Mouse (Mus musculus) MEL (cell line): ENCODE results near the gene Hoxb9. TPM values are rescaled to one million over a fixed set of nuclear protein-coding genes. Genes with fewer than 3 reads are reported as not detected.

ENCODE experiments used
- DNase-seq: peaks from one replicate; pipeline ENCODE4 v3.0.0; 2011; ENCODE audit warnings: low read depth, low spot score
- H3K27ac ChIP-seq: 2 replicates; pipeline ENCODE4 v1.5.1; 2012; ENCODE audit warnings: low read depth, mild to moderate bottlenecking, control low read depth, low read length, moderate library complexity; ENCODE audit not compliant: control insufficient read depth
- H3K27me3 ChIP-seq, 2 experiments: fragments of 150-350 bp in 1 of 2; sonication (generic) in 1 of 2; 2 replicates each; pipeline ENCODE4 v1.6.1; 2012; ENCODE audit warnings: low read length in 2 of 2, mild to moderate bottlenecking in 2 of 2, improper control_type of control experiment in 1 of 2, moderate library complexity in 1 of 2; ENCODE audit not compliant: insufficient read depth in 2 of 2, control insufficient read depth in 1 of 2
- H3K36me3 ChIP-seq, 2 experiments: 2 replicates each; pipeline ENCODE4 v1.6.1; 2012 to 2014; ENCODE audit warnings: low read length in 2 of 2, improper control_type of control experiment in 1 of 2, inconsistent platforms in 1 of 2, mild to moderate bottlenecking in 1 of 2; ENCODE audit not compliant: insufficient read depth in 2 of 2, control insufficient read depth in 1 of 2
- H3K4me1 ChIP-seq, 2 experiments: fragments of 150-350 bp in 1 of 2; sonication (generic) in 1 of 2; 2 replicates each; pipeline ENCODE4 v1.6.1; 2012; ENCODE audit warnings: low read length in 2 of 2, improper control_type of control experiment in 1 of 2, mild to moderate bottlenecking in 1 of 2; ENCODE audit not compliant: insufficient read depth in 2 of 2, control insufficient read depth in 1 of 2
- H3K4me3 ChIP-seq, 2 experiments: fragments of 150-350 bp in 1 of 2; sonication (generic) in 1 of 2; 2 replicates each; pipeline ENCODE4 v1.5.1; 2012; ENCODE audit warnings: low read depth in 2 of 2, low read length in 2 of 2, mild to moderate bottlenecking in 2 of 2, moderate library complexity in 2 of 2, control low read depth in 1 of 2, improper control_type of control experiment in 1 of 2; ENCODE audit not compliant: control insufficient read depth in 1 of 2, insufficient read depth in 1 of 2
- H3K79me2 ChIP-seq: 2 replicates; pipeline ENCODE4 v1.6.1; 2012; ENCODE audit warnings: mild to moderate bottlenecking, low read length, moderate library complexity; ENCODE audit not compliant: control insufficient read depth, poor library complexity, insufficient read depth
- H3K9ac ChIP-seq: 2 replicates; pipeline ENCODE4 v1.6.1; 2012; ENCODE audit warnings: low read depth, mild to moderate bottlenecking, control low read depth, low read length, moderate library complexity; ENCODE audit not compliant: control insufficient read depth, poor library complexity, severe bottlenecking
- H3K9me3 ChIP-seq: fragments of 150-350 bp; sonication (generic); replicated peaks from 2 replicates; pipeline ENCODE4 v1.6.1; 2012; ENCODE audit warnings: mild to moderate bottlenecking, low read length, improper control_type of control experiment, moderate library complexity; ENCODE audit not compliant: insufficient read depth
- BHLHE40 ChIP-seq: IDR thresholded peaks from 2 replicates; pipeline ENCODE4 v1.6.1; 2012; ENCODE audit warnings: low read depth, mild to moderate bottlenecking, inconsistent platforms, low read length, improper control_type of control experiment, borderline replicate concordance
- CHD2 ChIP-seq: IDR thresholded peaks from 2 replicates; pipeline ENCODE4 v1.6.1; 2011; ENCODE audit warnings: low read length, improper control_type of control experiment
- EP300 ChIP-seq, 2 experiments: IDR thresholded peaks; 2 replicates each; pipeline ENCODE4 v1.6.1; 2011; ENCODE audit warnings: improper control_type of control experiment in 2 of 2, low read length in 2 of 2, low read depth in 1 of 2, mild to moderate bottlenecking in 1 of 2
- MAZ ChIP-seq: IDR thresholded peaks from 2 replicates; pipeline ENCODE4 v1.6.1; 2012; ENCODE audit warnings: low read depth, mild to moderate bottlenecking, inconsistent platforms, low read length, improper control_type of control experiment
- MXI1 ChIP-seq: IDR thresholded peaks from 2 replicates; pipeline ENCODE4 v1.6.1; 2011; ENCODE audit warnings: mild to moderate bottlenecking, low read depth, low read length, improper control_type of control experiment
- MYB ChIP-seq: IDR thresholded peaks from 2 replicates; pipeline ENCODE4 v1.6.1; 2011; ENCODE audit warnings: mild to moderate bottlenecking, low read depth, low read length, improper control_type of control experiment
- NELFE ChIP-seq: IDR thresholded peaks from 2 replicates; pipeline ENCODE4 v1.6.1; 2011; ENCODE audit warnings: low read depth, low read length, improper control_type of control experiment
- POLR2AphosphoS5 ChIP-seq: IDR thresholded peaks from 2 replicates; pipeline ENCODE4 v1.6.1; 2012; ENCODE audit warnings: low read depth, borderline replicate concordance, mild to moderate bottlenecking, inconsistent platforms, low read length, moderate library complexity, mixed read lengths
- RAD21 ChIP-seq: IDR thresholded peaks from 2 replicates; pipeline ENCODE4 v1.6.1; 2011; ENCODE audit warnings: mild to moderate bottlenecking, low read depth, low read length, improper control_type of control experiment
- RCOR1 ChIP-seq: IDR thresholded peaks from 2 replicates; pipeline ENCODE4 v1.6.1; 2012; ENCODE audit warnings: low read depth, mild to moderate bottlenecking, inconsistent platforms, low read length, improper control_type of control experiment
- USF2 ChIP-seq, 2 experiments: IDR thresholded peaks; 2 replicates each; pipeline ENCODE4 v1.6.1; 2011 to 2012; ENCODE audit warnings: improper control_type of control experiment in 2 of 2, low read length in 2 of 2, borderline replicate concordance in 1 of 2, inconsistent platforms in 1 of 2, low read depth in 1 of 2, mild to moderate bottlenecking in 1 of 2; ENCODE audit not compliant: insufficient read depth in 1 of 2
- ZKSCAN1 ChIP-seq: IDR thresholded peaks from 2 replicates; pipeline ENCODE4 v1.6.1; 2012; ENCODE audit warnings: low read depth, mild to moderate bottlenecking, inconsistent platforms, low read length, improper control_type of control experiment, moderate library complexity
- ZNF384 ChIP-seq: IDR thresholded peaks from 2 replicates; pipeline ENCODE4 v1.6.1; 2012; ENCODE audit warnings: low read depth, mild to moderate bottlenecking, inconsistent platforms, low read length, improper control_type of control experiment
- polyA plus RNA-seq, 2 experiments: library from polyadenylated mRNA; stranded (reverse) in 1 of 2; unstranded in 1 of 2; fragments of >175 nt in 1 of 2; fragments of >200 nt in 1 of 2; gene quantifications; 2 replicates each; pipeline versions ENCODE4 v1.2.1 to v1.2.4; 2012; ENCODE audit warnings: low replicate concordance in 2 of 2, low read depth in 1 of 2; ENCODE audit not compliant: insufficient read length in 2 of 2, insufficient read depth in 1 of 2, missing spikeins in 1 of 2
- total RNA-seq: library from RNA; depleted of rRNA; stranded (reverse); fragments of 300-350 nt; gene quantifications from 2 replicates; pipeline ENCODE4 v1.2.3, GENCODE M21; 2012

The Hoxb9 gene
- total and polyA plus RNA-seq, 3 experiments = not detected

DNA sequence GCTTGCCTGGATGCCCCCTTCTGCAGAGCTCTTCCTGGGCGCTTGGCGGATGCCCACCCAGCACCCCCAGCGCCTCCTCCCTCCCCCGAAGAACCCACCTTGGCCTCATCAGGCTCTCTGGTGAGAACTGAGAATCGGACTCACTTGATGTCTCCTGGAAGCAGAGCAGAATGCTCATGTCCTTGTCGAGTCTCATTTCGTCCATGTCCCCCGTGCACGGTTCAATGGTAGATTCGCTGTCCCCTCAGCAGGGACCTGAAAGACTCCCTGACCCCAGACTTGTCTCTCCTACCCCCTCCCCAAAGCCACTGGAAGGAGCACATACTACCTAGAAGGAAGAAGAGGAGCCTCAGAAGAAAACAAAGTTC lies 29.8 kb downstream of the Hoxb9 start:
- H3K4me1 ChIP-seq = no peaks in the 10 kb centered on the region
- H3K27me3 ChIP-seq = peaks cover 8 to 9% of the 10 kb centered on the region in 2 experiments
- no peaks in the 10 kb centered on the region for H3K9me3 ChIP-seq
- no peaks in the 10 kb centered on the region for H3K79me2 ChIP-seq
- H3K4me3 ChIP-seq = no peak overlapping the region
- no peak overlapping the region for H3K27ac ChIP-seq
- H3K9ac ChIP-seq = no peak overlapping the region
- H3K36me3 ChIP-seq = no peaks in the 10 kb centered on the region
- TF ChIP-seq NELFE (no peak), ZNF384 (no peak), BHLHE40 (no peak), POLR2AphosphoS5 (no peak), RCOR1 (no peak), EP300 (IDR thresholded peaks at IDR 0.05; ENCODE audit: low read depth in 1 of 2, low read length in 2 of 2) (no peak)
- no peak for DNase-seq

DNA sequence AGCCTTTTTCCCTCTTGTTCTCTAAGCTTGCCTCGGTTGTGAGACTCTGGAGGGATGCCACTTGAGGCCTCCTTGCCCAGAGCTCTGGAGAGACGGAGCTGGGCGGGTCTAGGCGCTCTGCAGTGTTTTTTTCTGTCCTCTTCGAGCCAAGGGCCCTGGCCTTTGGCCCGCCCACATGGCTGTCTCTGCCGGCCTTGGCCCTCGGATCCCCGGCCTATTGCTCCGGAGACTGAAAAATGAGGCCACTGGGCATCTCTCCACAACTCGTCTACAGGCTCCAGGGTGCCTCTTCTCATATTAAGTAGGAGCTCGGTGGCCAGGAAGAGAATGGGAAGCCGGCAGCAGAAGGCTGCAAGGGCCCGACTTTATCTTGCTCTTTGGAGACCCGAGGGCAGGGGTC lies 30.6 kb downstream of the Hoxb9 start:
- Histone ChIP-seq H3K79me2 (no peaks in the 10 kb centered on the region), H3K36me3 (no peaks in the 10 kb centered on the region), H3K27ac (no peak overlapping the region), H3K9me3 (no peaks in the 10 kb centered on the region), H3K4me1 (no peaks in the 10 kb centered on the region), H3K27me3 (peaks cover 4 to 7% of the 10 kb centered on the region in 2 experiments), H3K4me3 (no peak overlapping the region), H3K9ac (no peak overlapping the region)
- TF ChIP-seq ZKSCAN1 = no peak
- TF ChIP-seq MAZ = no peak
- no peak for TF ChIP-seq CHD2
- no peak for TF ChIP-seq MYB
- no peak for TF ChIP-seq RAD21
- TF ChIP-seq USF2 (IDR thresholded peaks at IDR 0.05; ENCODE audit: borderline replicate concordance in 1 of 2, insufficient read depth in 1 of 2, low read depth in 1 of 2, low read length in 2 of 2) = no peak
- DNase-seq = no peak

DNA sequence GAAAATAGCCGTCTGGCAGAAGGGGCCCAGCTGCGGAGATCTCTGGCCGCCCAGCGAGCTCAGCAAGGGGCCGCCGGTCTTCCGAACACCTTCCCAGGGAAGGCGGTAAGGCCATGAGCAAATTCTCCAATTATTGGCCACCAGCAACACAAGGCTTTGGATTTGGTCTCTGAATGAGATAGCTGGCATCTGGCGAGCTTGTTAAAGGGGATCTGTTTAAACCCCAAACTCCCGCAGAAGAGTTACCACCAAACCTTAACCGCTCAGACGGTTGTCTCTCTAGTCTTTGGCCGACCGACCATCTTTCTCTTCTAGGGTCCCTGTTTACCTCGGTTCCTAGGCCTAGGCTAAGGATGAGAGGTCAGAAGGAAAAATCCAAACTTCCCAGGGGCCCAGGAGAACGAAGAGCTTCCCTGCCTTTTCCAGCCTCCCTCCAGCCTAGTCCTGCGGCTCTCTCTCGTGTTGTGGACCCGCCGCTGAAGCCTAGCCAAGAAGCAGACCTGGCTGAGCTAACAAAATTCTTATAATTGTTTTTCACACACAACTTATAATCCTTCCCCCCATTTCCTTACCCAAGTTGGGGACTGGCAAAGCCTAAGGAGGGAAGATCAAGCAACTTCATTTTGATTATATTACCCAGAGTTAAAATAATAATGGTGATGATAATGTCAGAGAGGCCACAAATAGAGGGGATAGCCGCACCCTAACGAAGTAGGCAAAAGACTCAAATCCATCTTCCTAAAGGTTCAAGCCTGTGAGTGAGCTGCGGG lies 31.3 kb downstream of the Hoxb9 start:
- Histone ChIP-seq H3K27ac (no peak overlapping the region), H3K36me3 (no peaks in the 10 kb centered on the region), H3K4me1 (no peaks in the 10 kb centered on the region), H3K79me2 (no peaks in the 10 kb centered on the region)
- no peak for TF ChIP-seq MXI1
- TF ChIP-seq, all 39 proteins: peak for 0
- Histone ChIP-seq H3K9ac (no peak overlapping the region), H3K9me3 (no peaks in the 10 kb centered on the region), H3K27me3 (peaks cover 0 to 4% of the 10 kb centered on the region in 2 experiments; a peak in 3 of 4 replicates), H3K4me3 (no peak overlapping the region)
- DNase-seq = no peak
